Mouse (Mus musculus): ENCODE results near the gene Cyb5r2.

The Cyb5r2 gene

DNA sequence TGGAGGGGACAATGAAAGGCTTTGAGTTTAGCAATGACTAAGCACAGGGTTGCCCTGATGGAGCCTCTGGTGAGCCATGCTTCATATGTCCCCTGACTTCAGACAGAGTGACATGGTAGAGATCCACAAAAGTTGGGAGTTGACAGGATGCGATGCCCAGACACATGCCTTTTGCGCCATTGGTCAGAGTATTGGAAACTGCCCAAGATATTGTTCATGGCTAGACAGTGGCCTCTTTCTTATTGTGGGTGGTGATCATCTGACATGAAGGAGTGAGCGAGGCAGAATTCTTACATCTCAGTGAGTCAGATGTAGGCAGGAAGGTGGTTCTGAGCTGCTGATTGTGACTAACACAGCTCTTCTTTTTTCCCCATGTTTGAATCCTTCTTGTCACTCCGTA, 35.3 kb downstream of the Cyb5r2 start:
- DNase-seq (ENCODE audit: low read depth) = no peak

DNA sequence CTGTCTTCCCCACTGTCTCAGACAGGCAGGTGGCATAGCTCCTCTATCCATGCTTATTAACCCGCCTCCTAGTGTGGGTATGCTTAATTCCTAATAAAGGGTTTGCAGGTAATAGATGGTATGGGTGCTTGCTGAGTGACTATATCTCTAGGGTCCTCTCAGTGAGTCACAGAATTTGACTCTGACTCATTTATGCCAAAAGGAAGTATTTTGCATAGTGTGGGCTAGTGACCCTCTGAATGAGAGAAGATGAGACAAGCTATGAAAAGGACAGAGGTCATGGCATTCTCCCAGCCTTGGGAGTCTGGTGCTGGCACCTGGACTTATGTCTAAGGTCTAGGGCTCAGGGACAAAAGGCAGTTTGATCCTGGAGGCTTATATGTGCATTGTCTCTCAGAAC, 37.1 kb downstream of the Cyb5r2 start:
- no peak for DNase-seq (ENCODE audit: low read depth)

DNA sequence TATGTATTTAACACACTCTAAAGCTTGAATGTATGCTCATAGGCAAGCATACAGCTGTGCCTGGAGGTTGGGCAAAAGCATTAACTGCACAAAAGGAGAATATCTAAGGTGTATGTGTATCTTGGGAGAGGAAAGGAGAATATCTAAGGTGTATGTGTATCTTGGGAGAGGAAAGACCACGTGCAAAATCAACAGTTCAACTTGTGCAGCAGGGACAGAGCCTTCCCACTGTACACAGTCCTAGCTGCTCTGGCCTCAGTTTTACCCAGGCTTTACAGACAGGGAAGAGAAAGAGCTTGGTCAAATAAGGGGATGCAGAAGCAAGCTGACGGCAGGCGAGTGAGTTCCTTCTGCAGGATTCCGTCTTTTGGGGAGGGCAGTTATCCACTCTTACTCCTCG, 43.8 kb downstream of the Cyb5r2 start:
- DNase-seq (ENCODE audit: low read depth) = no peak

DNA sequence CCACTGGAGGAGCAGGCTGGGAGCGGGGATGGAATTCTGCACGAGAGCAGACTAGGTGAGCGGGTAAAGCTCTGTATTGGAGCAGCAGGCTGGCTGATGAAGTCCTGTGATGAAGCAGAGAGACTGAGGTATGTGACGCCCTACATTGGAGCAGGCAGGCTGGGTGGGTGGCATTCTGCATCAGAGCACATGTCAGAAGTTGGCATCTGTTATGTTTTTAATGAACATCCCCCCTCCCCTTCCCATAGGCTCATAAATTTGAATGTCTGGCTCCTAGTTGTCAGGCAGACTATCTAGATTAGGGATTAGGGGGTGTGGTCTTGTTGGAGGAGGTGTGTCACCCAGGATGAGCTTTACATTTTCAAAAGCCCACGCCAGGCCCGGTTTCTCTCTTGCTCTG, 45.1 kb downstream of the Cyb5r2 start:
- no peak for DNase-seq (ENCODE audit: low read depth)

DNA sequence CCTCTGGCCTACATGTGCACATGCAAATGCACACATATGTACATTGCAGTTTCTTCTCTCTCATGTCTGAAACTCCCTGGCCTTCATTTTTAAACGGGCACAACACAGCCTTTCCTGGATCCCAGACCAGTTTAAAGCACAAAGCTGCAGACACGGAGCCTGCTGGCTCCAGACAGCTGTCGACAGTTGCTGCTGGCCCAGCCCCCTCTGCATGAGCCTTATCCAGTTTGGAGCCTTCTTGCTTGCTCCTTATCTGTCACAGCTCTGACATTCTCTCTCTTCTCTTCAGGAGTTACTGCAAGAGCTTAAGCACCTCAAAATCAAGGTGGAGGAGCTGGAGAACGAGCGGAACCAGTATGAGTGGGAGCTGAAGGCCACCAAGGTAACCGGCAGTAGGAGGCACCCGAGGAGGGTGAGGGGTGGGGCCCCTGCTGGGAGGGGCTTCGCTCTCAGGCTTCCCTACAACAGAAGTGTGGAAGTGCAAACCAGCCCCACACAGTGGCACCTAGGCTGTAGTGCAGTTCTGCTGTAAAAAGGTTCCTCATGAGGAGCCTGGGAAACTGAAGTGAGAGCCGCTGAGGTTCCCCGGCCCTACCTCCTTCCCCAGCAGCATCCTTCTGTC, 49.2 kb downstream of the Cyb5r2 start:
- peak; percentile 47 for DNase-seq (ENCODE audit: low read depth)

DNA sequence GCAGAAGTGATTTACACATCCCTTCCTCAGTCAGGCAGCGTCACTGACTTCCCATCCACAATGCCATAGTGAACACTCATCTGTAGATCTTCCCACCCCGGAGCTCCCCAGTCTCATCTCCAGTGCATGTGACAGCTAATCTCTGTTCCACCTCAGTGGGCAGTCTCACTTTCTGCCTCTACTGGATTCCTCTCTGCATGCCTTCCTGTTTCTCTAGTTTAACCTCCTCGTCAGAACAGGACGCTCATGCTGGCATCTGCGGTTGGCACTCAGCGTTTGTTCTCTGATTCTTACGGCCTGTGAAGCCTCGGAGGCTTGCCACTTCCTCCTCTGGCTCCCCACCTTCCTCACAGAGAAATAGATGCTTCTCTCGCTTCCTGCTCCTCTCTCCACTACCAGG, 50.2 kb downstream of the Cyb5r2 start:
- DNase-seq (ENCODE audit: low read depth) = peak; percentile 46

DNA sequence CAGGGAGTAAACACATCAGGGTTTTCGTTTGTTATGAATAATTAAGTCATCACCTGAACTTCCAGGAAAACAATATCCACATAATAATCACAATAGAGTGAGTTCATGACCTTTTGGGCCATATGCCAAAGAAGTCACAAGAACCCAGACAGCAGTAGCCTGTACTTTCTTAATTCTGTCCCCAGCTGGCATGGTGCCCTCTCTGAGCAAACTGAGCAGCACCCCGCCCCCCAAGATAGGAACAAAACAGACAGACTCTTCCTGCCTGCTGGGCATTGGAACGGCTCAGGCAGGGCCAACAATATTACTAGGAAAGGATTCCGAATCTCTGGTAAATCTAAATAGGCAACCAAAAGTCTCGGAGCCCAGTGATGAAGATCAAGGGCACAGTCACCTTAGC, 51.9 kb downstream of the Cyb5r2 start:
- DNase-seq (ENCODE audit: low read depth) = no peak

DNA sequence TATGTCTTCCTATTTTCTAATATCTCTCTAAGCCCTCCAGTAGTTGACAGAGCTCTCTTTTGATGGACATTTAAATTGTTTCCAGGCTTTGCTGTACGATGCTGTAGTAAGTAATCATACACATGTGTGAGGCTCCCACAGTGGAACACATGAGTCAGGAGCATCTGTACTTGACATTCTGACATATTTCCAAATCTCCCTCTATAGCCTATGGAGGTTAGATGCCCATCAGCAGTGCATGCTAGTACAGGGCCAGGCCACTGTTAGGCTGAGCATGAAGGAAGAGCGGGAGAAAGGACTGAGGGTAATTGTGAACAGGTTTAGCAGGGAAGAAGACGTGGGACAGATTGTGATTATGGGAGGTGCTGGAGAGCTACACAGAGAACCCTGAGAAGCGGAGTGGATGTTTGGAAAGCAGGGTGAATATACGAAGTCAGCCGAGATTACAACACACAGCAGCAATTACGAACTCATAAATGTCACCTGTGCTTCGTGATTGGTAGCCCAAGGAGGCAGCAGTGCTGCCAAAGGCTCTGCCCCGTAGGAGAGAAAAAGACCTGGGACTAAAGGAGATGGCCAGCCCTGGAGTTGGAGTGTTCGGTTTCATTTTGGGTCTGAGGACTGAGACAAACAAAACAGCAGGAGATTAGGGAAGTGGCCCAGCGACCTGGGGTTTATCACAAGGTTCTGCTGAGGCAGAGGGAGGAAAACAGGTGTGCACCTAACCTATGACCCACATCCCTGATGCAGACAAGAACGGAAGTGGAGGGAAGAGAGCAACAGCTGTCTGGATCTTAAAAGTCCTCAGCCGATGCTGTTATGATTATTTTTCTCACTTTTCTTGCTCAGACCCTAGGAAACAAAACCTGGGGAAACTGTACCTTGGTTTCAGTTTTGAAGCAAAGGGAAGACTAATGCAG, 55.1 kb downstream of the Cyb5r2 start:
- DNase-seq (ENCODE audit: low read depth) = no peak

DNA sequence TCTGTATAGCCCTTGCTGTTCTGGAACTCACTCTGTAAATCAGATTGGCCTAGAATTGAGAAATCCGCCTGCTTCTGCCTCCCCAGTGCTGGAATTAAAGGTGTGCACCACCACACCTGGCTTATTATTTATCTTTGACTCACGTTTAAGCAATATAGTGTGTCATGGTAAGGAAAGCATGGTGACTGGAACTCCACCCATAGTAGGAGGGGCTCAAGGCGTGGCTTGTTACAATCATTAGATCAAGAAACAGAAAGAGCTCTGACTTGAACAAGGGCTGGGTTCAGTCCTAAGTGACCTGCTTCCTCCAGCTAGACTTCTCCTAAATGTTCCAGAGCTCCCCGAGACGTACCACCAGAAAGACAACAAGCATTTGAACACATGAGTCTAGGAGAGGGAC, 57.2 kb downstream of the Cyb5r2 start:
- no peak for DNase-seq (ENCODE audit: low read depth)

DNA sequence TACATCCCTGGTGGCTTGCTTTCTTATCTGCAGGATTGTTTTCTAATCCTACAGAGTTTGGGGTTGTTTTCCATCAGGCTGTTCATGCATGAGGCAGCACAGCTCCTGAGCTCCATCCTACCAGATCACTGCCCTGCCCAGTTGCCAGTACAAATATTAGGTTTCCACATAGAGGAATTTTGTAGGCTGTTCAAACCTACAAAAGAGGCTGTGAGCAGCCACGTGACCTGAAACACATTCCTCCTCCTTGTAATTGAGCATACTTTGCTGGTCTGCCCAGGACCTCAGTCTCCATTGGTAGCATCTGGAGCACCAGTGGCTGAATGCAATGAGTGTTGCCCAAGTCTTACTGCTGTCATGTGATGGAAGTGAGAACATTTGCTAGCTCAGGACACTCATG, 57.9 kb downstream of the Cyb5r2 start:
- no peak for DNase-seq (ENCODE audit: low read depth)

Measured in c-Kit-positive CD71-negative TER-119-negative erythroid progenitor cells, embryonic 14.5 days (primary cell).